ENCODE assay signal across 9 mouse cellular contexts in genomic region chr1:83408021-83408464, GRCm38 (mm10). TPM values are rescaled to one million over a fixed set of nuclear protein-coding genes. Genes with fewer than 3 reads are reported as not detected.
DNase-seq lines count a peak whose midpoint lies in the region; TF ChIP-seq lines count a peak whose summit lies in the region.
"Had no signal": no experiment of that assay in that cellular context is flagged by ENCODE, and none has a peak within 500 bp of the region (broad histone marks: within the 10 kb centered on the region; RNA-seq: fewer than 3 reads in every experiment).

Gene Sphkap (minus strand): TSS chr1:83408200.

- H3K27ac ChIP-seq in ES-E14 (ENCODE audit: insufficient read depth, low read depth, low read length, poor library complexity, severe bottlenecking): no peak within 1 kb of the TSS

- H3K9ac ChIP-seq in ES-E14 (ENCODE audit: insufficient read depth, low read depth, low read length, poor library complexity, severe bottlenecking): no peak within 1 kb of the TSS

- in situ Hi-C loops in ES-E14 (cut with MboI; ENCODE audit: low sequenced_read_pairs in 2 of 2, unreplicated experiment in 2 of 2): no loop called here

- H3K4me1 ChIP-seq in ES-E14 (ENCODE audit: control insufficient read depth in 2 of 2, insufficient read depth in 2 of 2, low read length in 2 of 2, poor library complexity in 1 of 2): peaks cover 0 to 3% of the 10 kb centered on the region in 2 experiments; a peak in 1 of 4 replicates

- peak; percentile 39 for DNase-seq in ES-E14 (ENCODE audit: low read depth, low spot score)
- DNase-seq in cerebellum, adult 9-11 months: peak; percentile 90
- peak; percentile 41 to 68 for DNase-seq in frontal cortex, adult 2 months (ENCODE audit: extremely low spot score in 1 of 2, low spot score in 1 of 2)
- peak; percentile 71 for DNase-seq in heart, postnatal 4 days
- DNase-seq in left cerebral cortex, adult 11 months (ENCODE audit: low spot score): peak; percentile 27
- peak; percentile 22 to 25 for DNase-seq in lung, postnatal 4 days
- DNase-seq in right cerebral cortex, postnatal 25 days: peak; percentile 69
- no peak for DNase-seq in c-Kit-positive CD71-positive TER-119-positive erythroid progenitor cells, embryonic 14.5 days (ENCODE audit: low spot score)

- no peaks in the 10 kb centered on the region for H3K9me3 ChIP-seq in ES-E14 (ENCODE audit: control insufficient read depth, insufficient read depth, low read depth, low read length)

- H3K36me3 ChIP-seq in ES-E14 (ENCODE audit: control insufficient read depth, insufficient read depth, low read length, poor library complexity, severe bottlenecking): no peaks in the 10 kb centered on the region

- H3K4me3 ChIP-seq in ES-E14 (ENCODE audit: insufficient read depth in 1 of 2, low read depth in 1 of 2, low read length in 2 of 2, poor library complexity in 1 of 2, severe bottlenecking in 1 of 2): peak within 1 kb of the TSS; percentile 45 to 47

TF ChIP-seq in ES-E14, 5 proteins besides CTCF, POLR2A, EP300 and RAD21:
- TF ChIP-seq HCFC1 (IDR thresholded peaks at IDR 0.05; ENCODE audit: borderline replicate concordance, insufficient read depth, low read length): no peak
- no peak for TF ChIP-seq ZC3H11A (IDR thresholded peaks at IDR 0.05; ENCODE audit: borderline replicate concordance, low read depth, low read length)
- TF ChIP-seq MAFK (IDR thresholded peaks at IDR 0.05; ENCODE audit: insufficient read depth, low read depth, low read length): no peak
- no peak for TF ChIP-seq CHD2 (IDR thresholded peaks at IDR 0.05; ENCODE audit: low read depth, low read length)
- no peak for TF ChIP-seq ZNF384 (IDR thresholded peaks at IDR 0.05; ENCODE audit: low read depth, low read length)

RNA-seq across cellular contexts. Expression of gene Sphkap, which starts in this region (rescaled TPM):
- total RNA-seq in ES-E14 (2012; rRNA removed): 0.04 and 0.11 TPM in 2 replicates
- 48.2 and 59.1 TPM in 2 replicates for polyA plus RNA-seq in frontal cortex, adult 2 months (2012; rRNA removed)
- 1 to 10 TPM; 4.5 to 4.9 TPM for total RNA-seq in heart, postnatal 4 days (2021)
- total RNA-seq: liver, adult 2 months had no signal
- polyA plus RNA-seq: liver, adult 2 months had no signal

Comparison
In these comparisons a context has a peak if more than half of its experiments do, and no peak if none do; other contexts are left out.
1. Peak in DNase-seq and H3K4me3 ChIP-seq in ES-E14; RNA of the gene not detected or under 1 TPM.